Mouse (Mus musculus): ENCODE measurements around the gene Ndfip2.

DNA sequence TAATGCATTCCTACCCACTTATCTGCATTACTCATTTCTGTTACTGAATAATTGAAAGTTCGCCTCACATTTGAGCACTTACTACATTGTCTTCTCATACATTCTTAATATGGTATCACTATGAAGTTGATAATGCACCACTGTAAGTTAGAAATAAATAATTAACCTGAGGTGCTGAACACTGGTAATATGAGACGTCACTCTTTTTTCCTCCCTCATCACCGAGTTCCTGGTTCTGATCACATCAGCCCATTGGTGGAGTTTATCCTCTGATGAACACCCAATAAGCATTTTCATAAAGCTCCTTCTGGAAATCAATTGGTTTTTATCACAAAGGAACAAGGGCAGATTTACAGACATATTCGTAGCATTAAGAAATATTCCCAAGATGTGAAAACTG is 36.1 kb upstream of the Ndfip2 start:
- TF ChIP-seq POLR2A (IDR thresholded peaks at IDR 0.05; ENCODE audit: insufficient read length, low read depth) (no peak), REST (IDR thresholded peaks at IDR 0.05; ENCODE audit: insufficient read depth, insufficient read length) (no peak), CEBPB (IDR thresholded peaks at IDR 0.05; ENCODE audit: insufficient read depth, poor library complexity, severe bottlenecking) (no peak)

All from myocyte (in vitro differentiated cells).